Mouse (Mus musculus): ENCODE results near the gene Cacna1i.

- TF ChIP-seq CTCF (conservative IDR thresholded peaks at IDR 0.05; ENCODE audit: low read length) (no peak), NANOG (IDR thresholded peaks at IDR 0.05; ENCODE audit: borderline replicate concordance, low read length) (no peak), POU5F1 (IDR thresholded peaks at IDR 0.05; ENCODE audit: borderline replicate concordance, low read length) (no peak)
These were observed 36.5 kb upstream of the Cacna1i start for GRCm38 (mm10) chr15:80250586-80250985.

Data from E14TG2a.4 (cell line).